Mouse (Mus musculus) ES-E14 (cell line): ENCODE measurements around the gene Nccrp1.

ENCODE experiments used
- HCFC1 ChIP-seq: IDR thresholded peaks from 2 replicates; pipeline ENCODE4 v1.6.1; 2012; ENCODE audit warnings: low read length, inconsistent platforms, borderline replicate concordance; ENCODE audit not compliant: insufficient read depth
- MAFK ChIP-seq: IDR thresholded peaks from 2 replicates; pipeline ENCODE4 v1.6.1; 2014; ENCODE audit warnings: mild to moderate bottlenecking, low read depth, low read length, inconsistent platforms; ENCODE audit not compliant: insufficient read depth

- TF ChIP-seq HCFC1: no peak
- no peak for TF ChIP-seq MAFK
Observed at GRCm38 (mm10) chr7:28545048-28545890, 1.8 kb downstream of the Nccrp1 start.
